Mouse (Mus musculus): ENCODE results near the gene Dscaml1.

DNA sequence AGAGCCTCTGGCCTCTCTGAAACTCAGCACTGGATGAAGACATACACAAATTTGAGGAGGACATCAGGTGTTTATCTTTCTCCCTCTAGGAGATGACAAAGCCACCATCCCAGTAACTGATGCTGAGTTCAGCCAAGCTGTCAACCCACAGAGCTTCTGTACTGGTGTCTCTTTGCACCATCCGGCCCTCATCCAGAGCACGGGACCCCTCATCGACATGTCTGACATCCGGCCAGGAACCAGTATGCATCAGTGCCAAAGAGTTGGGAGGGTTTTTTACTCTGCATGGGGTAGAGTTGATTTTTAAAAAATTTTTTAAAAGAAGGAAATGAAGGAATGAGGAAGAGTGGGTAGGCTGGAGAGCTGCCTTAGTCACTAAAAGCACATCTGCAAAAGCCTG is 323.5 kb downstream of the Dscaml1 start:
- TF ChIP-seq CTCF (IDR thresholded peaks at IDR 0.05; ENCODE audit: low read depth) = no peak
- TF ChIP-seq EP300 (IDR thresholded peaks at IDR 0.05; ENCODE audit: low read depth) = no peak
